Mouse (Mus musculus) CD8-positive naive resting alpha-beta T cell, adult 2 months (primary cell): Measurements from ENCODE around the gene Bicra.

Experiments used
- DNase-seq, 2 experiments: peaks; one replicate each; pipeline ENCODE4 v3.0.0; 2022; ENCODE audit warnings: low read depth in 2 of 2, low spot score in 2 of 2

Bicra gene

DNA sequence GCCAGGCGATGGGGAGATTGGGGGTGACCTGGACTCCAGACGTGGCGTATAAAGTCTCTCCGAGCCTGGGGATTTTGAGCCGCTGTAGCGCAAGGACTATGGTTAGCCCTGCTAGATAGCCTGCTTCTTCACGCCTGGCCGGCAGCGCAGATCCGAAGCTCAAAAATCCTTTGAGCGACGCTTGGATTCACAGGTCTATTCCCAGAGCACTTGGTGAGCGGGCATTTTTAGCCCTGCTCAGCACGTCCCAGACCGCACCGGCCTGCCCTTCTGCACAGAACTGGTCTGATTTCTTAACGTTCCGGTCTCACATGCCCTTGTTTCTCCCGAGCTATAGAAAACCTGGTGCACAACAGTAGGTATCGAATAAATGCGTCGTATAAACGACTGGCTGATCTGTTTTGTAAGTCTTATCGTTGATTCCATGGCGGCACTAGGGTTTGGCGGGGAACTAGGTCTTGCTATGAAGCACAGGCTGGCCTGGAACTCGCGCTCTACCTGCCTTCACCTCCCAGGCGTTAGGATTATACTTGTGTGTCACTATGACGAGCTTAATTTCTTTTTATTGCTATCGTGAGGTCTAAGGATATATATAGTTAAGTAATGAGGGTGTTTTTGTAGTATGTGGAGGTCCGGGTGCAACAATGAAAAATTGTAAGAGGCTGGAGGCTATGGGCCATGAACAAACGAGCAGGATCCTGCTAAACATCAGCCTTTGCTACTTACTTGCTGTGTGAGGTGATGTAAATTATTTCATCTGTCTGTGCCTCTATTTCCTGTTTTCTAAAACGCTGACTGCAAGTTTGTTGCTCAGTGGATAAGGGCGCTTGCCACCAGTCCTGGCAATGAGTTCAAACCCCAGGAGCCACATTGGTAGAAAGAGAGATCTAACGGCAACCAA lies 1.2 kb upstream of the Bicra start:
- peak in 1 of 2 experiments; percentile 15 for DNase-seq

DNA sequence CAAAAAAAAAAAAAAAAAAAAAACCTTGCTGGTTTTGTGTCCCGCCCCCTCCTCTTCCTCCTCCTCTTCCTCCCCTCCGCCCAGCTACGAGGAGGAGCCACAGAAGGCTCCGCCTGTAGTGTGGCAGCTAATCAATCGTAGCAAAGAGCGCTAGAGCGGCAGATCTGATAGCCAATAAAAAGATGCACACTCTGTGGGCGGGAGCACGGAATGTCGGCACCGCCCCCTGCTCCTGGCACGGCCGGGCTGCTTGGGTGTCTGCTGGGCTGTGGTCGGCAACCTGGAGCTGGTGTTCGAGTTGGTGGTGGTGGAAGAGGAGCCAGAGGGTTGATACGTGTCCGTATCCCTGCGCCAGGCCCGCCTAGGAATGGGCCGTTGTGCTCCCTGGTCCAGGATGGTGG lies 443 bp upstream of the Bicra start:
- peak; percentile 94 to 96 for DNase-seq

- DNase-seq = peak; percentile 55 to 61
Observed at GRCm38 (mm10) chr7:16046481-16047337, 1.0 kb downstream of the Bicra start.

- DNase-seq = peak; percentile 69 to 79
Observed at GRCm38 (mm10) chr7:16046101-16046480, 1.6 kb downstream of the Bicra start.

- DNase-seq = no peak
Observed at GRCm38 (mm10) chr7:16045538-16045937, 2.2 kb downstream of the Bicra start.

- DNase-seq = no peak
Observed at GRCm38 (mm10) chr7:16044531-16044930, 3.2 kb downstream of the Bicra start.

GRCm38 (mm10) chr7:16043861-16044435 lies 3.8 kb downstream of the Bicra start:
- DNase-seq = no peak

- DNase-seq = no peak
Observed at GRCm38 (mm10) chr7:16042850-16043775, 4.6 kb downstream of the Bicra start.

GRCm38 (mm10) chr7:16041208-16041607 lies 6.5 kb downstream of the Bicra start:
- DNase-seq = no peak

DNA sequence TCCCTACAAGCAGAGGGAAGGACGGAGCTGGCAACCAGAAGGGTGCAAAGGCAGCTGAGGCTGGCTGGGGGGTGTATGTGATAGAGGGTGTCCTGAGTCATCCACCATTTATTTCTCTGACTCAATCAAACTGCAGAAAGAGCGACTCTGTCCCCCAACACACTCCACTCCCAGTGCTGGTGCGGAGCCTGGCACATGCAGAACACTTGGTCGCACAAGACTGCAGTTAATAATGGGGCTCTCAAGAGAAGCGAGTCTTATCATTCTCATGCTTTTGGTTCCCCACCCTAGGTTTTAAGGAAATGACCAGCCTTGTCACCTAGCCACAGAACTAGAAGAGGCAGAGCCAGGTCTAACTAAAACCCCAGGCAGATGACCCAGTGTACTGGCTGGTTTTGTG lies 8.4 kb downstream of the Bicra start:
- DNase-seq = no peak

DNA sequence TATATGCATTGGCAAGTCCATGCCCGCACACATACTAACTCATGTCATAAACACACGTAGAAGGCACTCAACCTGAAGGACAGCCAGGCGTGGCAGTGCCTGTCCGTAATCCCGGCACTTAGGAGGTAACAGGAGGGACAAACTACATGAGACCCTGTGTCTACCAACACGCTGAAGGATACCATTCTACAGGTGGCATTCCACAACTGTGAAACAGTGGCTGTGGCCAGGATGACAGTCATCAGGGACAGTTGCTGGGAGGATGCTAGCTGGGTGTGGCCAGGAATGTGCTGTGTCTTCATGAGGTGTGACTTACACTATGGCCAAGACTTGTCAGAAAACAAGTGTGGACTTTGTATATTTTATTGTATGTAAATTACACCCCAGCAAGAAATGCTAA lies 10.7 kb downstream of the Bicra start:
- no peak for DNase-seq

DNA sequence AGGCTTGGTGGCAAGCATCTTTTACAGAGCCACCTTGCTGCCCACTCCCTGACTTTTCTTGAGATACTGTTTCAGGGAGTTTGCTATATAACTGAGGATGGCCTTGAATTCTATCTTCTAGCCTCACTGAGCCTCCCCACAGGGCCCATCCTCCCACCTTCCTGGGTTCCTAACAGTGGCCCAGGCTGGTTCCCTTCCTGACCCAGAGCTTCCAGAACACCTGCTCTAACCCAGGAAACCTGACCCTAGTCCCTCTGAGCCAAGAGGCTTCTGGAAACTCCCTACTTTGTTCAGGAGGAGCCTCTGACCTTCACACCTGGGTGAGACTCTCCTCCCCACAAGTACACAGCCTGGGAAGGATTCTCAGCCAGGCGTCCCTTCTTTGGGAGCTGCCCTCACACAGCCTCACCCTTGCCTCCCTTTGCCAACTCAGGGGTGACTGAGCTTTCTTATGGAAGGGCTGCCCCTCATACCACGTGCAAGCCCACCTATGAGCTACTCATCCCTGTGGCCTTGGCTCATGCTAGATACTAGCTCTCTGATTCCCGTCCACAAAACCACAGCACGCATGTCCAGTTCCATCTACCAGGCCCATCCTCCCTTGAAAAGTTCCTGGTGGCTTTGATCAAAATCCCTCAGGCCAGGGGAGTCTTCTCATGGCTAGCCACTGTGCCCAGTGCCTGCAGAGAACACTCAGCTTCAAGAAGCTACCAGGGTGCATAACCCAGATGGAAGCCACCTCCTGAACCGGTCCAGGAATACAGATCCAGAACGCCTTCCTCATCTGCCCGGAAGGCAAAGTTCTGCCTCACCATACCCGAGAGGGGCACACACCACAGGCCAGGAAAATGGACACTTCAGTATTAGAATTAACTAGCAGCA lies 13.9 kb downstream of the Bicra start:
- DNase-seq = no peak

DNA sequence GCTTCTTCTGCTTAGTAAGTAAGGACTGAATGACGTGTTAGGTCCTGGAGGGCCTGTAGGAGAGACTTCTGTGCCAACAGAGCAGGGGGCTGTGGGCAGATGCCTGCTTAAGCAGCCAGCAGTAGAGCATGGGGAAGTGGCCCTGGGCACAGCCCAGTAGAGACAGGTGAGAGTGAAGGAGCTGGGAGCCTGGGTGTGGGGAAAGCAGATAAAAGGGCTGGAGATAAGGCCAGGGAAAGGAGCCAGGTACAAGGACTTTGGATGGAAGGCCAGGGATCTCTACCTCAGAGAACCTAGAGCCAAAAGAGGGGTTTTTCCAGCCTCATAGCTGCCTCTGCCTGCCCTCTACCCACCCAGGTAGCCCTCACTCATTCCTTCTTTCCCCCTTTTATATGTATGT lies 14.7 kb downstream of the Bicra start:
- no peak for DNase-seq

- no peak for DNase-seq
Observed at GRCm38 (mm10) chr7:16031072-16031471, 16.6 kb downstream of the Bicra start.

DNA sequence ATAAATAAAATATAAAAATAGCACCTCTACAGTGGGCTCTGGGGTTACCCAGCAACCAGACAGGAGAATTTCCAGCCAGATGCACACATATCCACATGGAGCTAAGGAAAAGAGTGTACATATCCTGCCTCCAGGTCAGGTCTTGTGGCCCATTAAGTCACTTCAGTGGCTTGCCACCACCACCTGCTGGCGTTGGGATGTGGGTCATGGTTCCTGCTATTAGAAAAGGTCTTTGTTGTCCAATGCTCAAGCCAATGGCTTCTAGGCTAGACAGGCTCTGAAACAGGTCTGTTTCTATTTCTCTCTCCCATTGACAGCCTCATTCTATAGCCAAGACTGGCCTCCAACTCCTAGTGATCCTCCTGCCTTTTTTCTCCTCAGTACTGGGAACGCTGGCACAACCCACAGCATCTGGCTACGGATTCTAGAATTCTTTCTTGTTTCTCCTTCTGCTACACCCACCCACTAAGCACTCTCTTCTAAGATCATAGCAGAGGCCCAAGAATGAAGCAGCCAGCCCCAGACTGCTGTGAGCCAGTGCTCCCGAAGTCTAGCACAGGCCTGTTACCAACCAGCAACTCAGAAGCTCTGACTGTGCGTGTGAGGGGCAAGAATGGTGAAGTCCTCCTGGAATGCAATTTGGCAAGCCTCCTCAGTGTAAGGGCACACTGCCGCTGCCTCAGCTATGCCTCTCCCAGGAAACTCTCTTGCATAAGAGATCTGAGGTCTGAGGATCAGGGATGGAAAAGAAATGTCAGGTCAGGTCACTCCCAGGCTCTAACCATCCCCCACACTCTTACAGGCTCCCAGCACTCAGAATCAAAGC lies 19.4 kb downstream of the Bicra start:
- no peak for DNase-seq

DNA sequence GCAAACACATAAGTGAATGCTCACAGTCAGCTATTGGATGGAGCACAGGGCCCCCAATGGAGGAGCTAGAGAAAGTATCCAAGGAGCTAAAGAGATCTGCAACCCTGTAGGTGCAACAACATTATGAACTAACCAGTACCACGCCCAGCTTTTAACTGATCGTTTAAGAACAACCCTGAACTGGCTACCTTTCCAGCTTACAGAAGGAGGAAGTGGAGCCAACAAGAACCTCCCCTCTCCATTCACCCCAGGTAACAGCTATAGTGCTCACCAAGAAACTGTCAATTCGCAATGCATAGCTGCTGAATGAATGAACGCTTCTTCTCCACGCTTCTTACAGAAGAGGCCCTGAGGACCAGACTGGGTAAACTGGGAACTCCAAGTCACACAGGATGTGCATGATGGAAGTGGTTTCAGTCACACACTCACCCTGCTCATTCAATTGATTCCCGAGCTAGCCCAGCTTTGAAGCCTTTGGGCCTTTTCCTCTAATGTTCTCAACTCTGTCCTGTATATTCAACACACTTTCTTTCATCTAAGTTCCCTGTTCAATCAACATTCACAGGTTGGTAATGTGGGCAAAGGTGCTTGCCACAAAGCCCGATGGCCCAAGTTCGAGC lies 23.0 kb downstream of the Bicra start:
- no peak for DNase-seq

GRCm38 (mm10) chr7:16019256-16020094 lies 28.2 kb downstream of the Bicra start:
- DNase-seq = no peak
